Mouse (Mus musculus): ENCODE results near the gene Gucd1. TPM values are rescaled to one million over a fixed set of nuclear protein-coding genes. Genes with fewer than 3 reads are reported as not detected.
A peak's percentile ranks its signal among the peaks of the same experiment; 100 is the strongest.
"Not testable (repeated sequence)": the region's sequence is repeated elsewhere in the genome, so short reads cannot be mapped to it uniquely, and the experiment has no call there.

The Gucd1 gene
- polyA plus RNA-seq, 1 experiment from 2014 or later = 19.4 TPM

DNA sequence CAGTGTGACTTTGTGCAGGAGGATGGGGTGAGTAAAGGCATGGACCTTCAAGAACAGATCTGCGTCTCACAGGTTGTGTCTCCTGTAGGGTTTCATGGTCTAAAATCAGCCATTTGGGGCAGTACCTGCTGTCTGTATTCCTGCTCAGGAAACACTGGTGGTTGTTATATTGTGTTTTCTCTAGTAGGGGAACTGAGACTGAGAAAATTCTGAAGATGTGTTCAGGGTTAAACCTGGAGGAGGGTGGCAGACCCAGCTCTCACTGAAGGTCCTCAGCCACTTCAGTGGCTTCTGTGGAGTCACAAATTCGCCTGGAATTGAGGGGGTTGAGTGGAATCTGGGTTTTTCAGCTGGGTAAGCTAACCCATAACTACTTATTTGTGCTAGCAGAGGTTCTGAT, 12.6 kb upstream of the Gucd1 start:
- no peak overlapping the region for H3K27ac ChIP-seq (ENCODE audit: low read depth, low read length)
- no peaks in the 10 kb centered on the region for H3K27me3 ChIP-seq (ENCODE audit: control insufficient read depth, insufficient read depth, low read length)
- peaks cover 9% of the 10 kb centered on the region; the same call in 1 of the 2 replicates for H3K36me3 ChIP-seq (ENCODE audit: control insufficient read depth, insufficient read depth, low read length)
- H3K9me3 ChIP-seq (ENCODE audit: control insufficient read depth, low read length) = no peaks in the 10 kb centered on the region
- no peak overlapping the region for H3K4me3 ChIP-seq (ENCODE audit: low read depth, low read length)
- H3K4me1 ChIP-seq (ENCODE audit: control insufficient read depth, insufficient read depth, low read length) = no peaks in the 10 kb centered on the region
- WGBS = 90% methylated on average over 2 of the region's 2 CpGs
- H3K4me2 ChIP-seq (ENCODE audit: low read depth, low read length) = no peak overlapping the region
- H3K9ac ChIP-seq (replicated peaks; ENCODE audit: low read depth, low read length) = no peak overlapping the region
- ATAC-seq (ENCODE audit: low read depth) = no peak

DNA sequence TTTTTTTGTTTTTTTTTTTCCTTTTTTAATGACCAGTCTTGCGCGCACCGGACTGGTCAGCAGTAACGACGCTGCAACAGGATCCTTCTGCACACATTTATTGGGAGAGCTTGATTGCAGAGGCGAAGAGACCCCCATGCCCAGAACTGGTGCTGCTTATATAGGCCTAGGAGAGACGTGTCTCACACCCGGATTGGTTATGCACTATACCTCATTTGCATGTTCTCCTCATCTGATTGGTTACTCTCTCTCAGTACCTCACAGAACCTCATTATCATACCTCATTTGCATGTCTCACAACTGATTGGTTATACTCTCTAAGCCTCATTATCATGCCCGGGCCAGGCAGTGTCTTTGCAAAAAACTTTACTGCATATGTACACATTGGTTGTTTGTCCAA, 7.7 kb upstream of the Gucd1 start:
- peaks cover 17% of the 10 kb centered on the region for H3K36me3 ChIP-seq (ENCODE audit: control insufficient read depth, insufficient read depth, low read length)
- not testable (repeated sequence) for H3K9ac ChIP-seq (replicated peaks; ENCODE audit: low read depth, low read length); H3K27ac ChIP-seq (ENCODE audit: low read depth, low read length); H3K4me2 ChIP-seq (ENCODE audit: low read depth, low read length); H3K27me3 ChIP-seq (ENCODE audit: control insufficient read depth, insufficient read depth, low read length); ATAC-seq (ENCODE audit: low read depth); H3K9me3 ChIP-seq (ENCODE audit: control insufficient read depth, low read length); H3K4me3 ChIP-seq (ENCODE audit: low read depth, low read length); H3K4me1 ChIP-seq (ENCODE audit: control insufficient read depth, insufficient read depth, low read length)
- 93% methylated on average over 9 of the region's 9 CpGs for WGBS

GRCm38 (mm10) chr10:75521643-75522042, 3.9 kb upstream of the Gucd1 start:
- Histone ChIP-seq H3K4me1 (ENCODE audit: control insufficient read depth, insufficient read depth, low read length) (peaks cover 11% of the 10 kb centered on the region), H3K27ac (ENCODE audit: low read depth, low read length) (no peak overlapping the region), H3K27me3 (ENCODE audit: control insufficient read depth, insufficient read depth, low read length) (no peaks in the 10 kb centered on the region; the same call in 1 of the 2 replicates), H3K9me3 (ENCODE audit: control insufficient read depth, low read length) (no peaks in the 10 kb centered on the region), H3K9ac (replicated peaks; ENCODE audit: low read depth, low read length) (no peak overlapping the region), H3K36me3 (ENCODE audit: control insufficient read depth, insufficient read depth, low read length) (peaks cover 18% of the 10 kb centered on the region), H3K4me2 (ENCODE audit: low read depth, low read length) (no peak overlapping the region), H3K4me3 (ENCODE audit: low read depth, low read length) (no peak overlapping the region)
- WGBS = 93% methylated on average over 4 of the region's 4 CpGs
- ATAC-seq (ENCODE audit: low read depth) = no peak

- Histone ChIP-seq H3K9ac (replicated peaks; ENCODE audit: low read depth, low read length) (no peak overlapping the region), H3K36me3 (ENCODE audit: control insufficient read depth, insufficient read depth, low read length) (peaks cover 18% of the 10 kb centered on the region), H3K4me2 (ENCODE audit: low read depth, low read length) (no peak overlapping the region), H3K27me3 (ENCODE audit: control insufficient read depth, insufficient read depth, low read length) (no peaks in the 10 kb centered on the region; the same call in 1 of the 2 replicates), H3K9me3 (ENCODE audit: control insufficient read depth, low read length) (no peaks in the 10 kb centered on the region), H3K4me1 (ENCODE audit: control insufficient read depth, insufficient read depth, low read length) (peaks cover 17% of the 10 kb centered on the region), H3K4me3 (ENCODE audit: low read depth, low read length) (no peak overlapping the region), H3K27ac (ENCODE audit: low read depth, low read length) (no peak overlapping the region)
- 96% methylated on average over 5 of the region's 5 CpGs for WGBS
- ATAC-seq (ENCODE audit: low read depth) = no peak
Observed at GRCm38 (mm10) chr10:75520581-75520980, 2.8 kb upstream of the Gucd1 start.

DNA sequence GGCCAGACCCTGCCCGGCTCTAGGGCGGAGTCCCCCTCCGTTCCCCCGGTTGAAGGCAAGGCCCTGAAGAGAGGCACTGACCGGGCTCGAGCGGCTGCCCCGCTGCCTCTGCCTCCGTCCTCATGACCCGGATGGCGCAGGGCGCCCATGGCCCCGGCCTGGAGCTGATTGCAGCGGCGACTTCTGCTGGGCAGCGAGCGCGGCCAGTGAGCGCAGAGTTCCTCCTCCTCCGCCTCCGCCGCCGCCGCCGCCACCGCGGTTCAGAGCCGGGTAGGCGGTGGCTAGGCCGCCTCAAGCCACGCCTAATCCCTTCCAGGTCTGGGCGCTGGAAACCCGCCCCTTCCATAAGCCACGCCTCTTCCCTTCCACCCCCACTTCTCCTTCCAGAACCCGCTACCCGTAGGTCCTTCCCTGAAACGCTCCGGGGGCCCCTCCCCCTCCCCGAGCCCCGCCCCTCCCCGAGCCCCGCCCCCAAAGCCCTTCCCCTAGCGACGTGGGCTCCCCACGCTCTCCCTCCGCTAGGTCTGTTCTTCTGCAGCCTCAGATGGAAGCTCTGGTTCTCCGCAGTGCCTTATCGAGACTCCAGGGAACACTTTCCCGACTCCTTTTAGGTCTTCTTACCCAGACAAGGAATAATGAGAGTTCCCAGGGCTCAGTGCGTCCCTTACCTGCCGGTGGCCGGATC, 557 bp downstream of the Gucd1 start, which contains the start of gene Snrpd3:
Gene Snrpd3, plus strand, starts transcription at position 479 of the 685 bp plus-strand sequence.
- peak within 1 kb of the TSS; percentile 97 for H3K4me2 ChIP-seq (ENCODE audit: low read depth, low read length)
- no peaks in the 10 kb centered on the region; the same call in 1 of the 2 replicates for H3K27me3 ChIP-seq (ENCODE audit: control insufficient read depth, insufficient read depth, low read length)
- H3K27ac ChIP-seq (ENCODE audit: low read depth, low read length) = peak within 1 kb of the TSS; percentile 95
- H3K4me3 ChIP-seq (ENCODE audit: low read depth, low read length) = peak within 1 kb of the TSS; percentile 67
- H3K9ac ChIP-seq (replicated peaks; ENCODE audit: low read depth, low read length) = peak within 1 kb of the TSS; percentile 85
- peak; percentile 96 for ATAC-seq (ENCODE audit: low read depth)
- peaks cover 7% of the 10 kb centered on the region for H3K36me3 ChIP-seq (ENCODE audit: control insufficient read depth, insufficient read depth, low read length)
- no peaks in the 10 kb centered on the region for H3K9me3 ChIP-seq (ENCODE audit: control insufficient read depth, low read length)
- WGBS = under 1% methylated on average over 45 of the region's 52 CpGs
- H3K4me1 ChIP-seq (ENCODE audit: control insufficient read depth, insufficient read depth, low read length) = peaks cover 17% of the 10 kb centered on the region

GRCm38 (mm10) chr10:75516724-75517072, 1.1 kb downstream of the Gucd1 start:
- no peak for ATAC-seq (ENCODE audit: low read depth)
- Histone ChIP-seq H3K4me3 (ENCODE audit: low read depth, low read length) (peak overlapping the region; percentile 67), H3K27ac (ENCODE audit: low read depth, low read length) (peak overlapping the region; percentile 95), H3K4me1 (ENCODE audit: control insufficient read depth, insufficient read depth, low read length) (peaks cover 17% of the 10 kb centered on the region), H3K9me3 (ENCODE audit: control insufficient read depth, low read length) (no peaks in the 10 kb centered on the region), H3K27me3 (ENCODE audit: control insufficient read depth, insufficient read depth, low read length) (no peaks in the 10 kb centered on the region; the same call in 1 of the 2 replicates), H3K4me2 (ENCODE audit: low read depth, low read length) (peak overlapping the region; percentile 97), H3K9ac (replicated peaks; ENCODE audit: low read depth, low read length) (peak overlapping the region; percentile 85), H3K36me3 (ENCODE audit: control insufficient read depth, insufficient read depth, low read length) (peaks cover 7% of the 10 kb centered on the region)
- under 1% methylated on average over 12 of the region's 12 CpGs for WGBS

- H3K9ac ChIP-seq (replicated peaks; ENCODE audit: low read depth, low read length) = peak overlapping the region; percentile 85
- no peak for ATAC-seq (ENCODE audit: low read depth)
- H3K9me3 ChIP-seq (ENCODE audit: control insufficient read depth, low read length) = no peaks in the 10 kb centered on the region
- H3K4me1 ChIP-seq (ENCODE audit: control insufficient read depth, insufficient read depth, low read length) = peaks cover 17% of the 10 kb centered on the region
- WGBS = 30% methylated on average over 8 of the region's 8 CpGs
- H3K36me3 ChIP-seq (ENCODE audit: control insufficient read depth, insufficient read depth, low read length) = peaks cover 9% of the 10 kb centered on the region
- peak overlapping the region; percentile 97 for H3K4me2 ChIP-seq (ENCODE audit: low read depth, low read length)
- peak overlapping the region; percentile 67 for H3K4me3 ChIP-seq (ENCODE audit: low read depth, low read length)
- H3K27ac ChIP-seq (ENCODE audit: low read depth, low read length) = peak overlapping the region; percentile 95
- no peaks in the 10 kb centered on the region; the same call in 1 of the 2 replicates for H3K27me3 ChIP-seq (ENCODE audit: control insufficient read depth, insufficient read depth, low read length)
Observed at GRCm38 (mm10) chr10:75516038-75516723, 1.6 kb downstream of the Gucd1 start.

DNA sequence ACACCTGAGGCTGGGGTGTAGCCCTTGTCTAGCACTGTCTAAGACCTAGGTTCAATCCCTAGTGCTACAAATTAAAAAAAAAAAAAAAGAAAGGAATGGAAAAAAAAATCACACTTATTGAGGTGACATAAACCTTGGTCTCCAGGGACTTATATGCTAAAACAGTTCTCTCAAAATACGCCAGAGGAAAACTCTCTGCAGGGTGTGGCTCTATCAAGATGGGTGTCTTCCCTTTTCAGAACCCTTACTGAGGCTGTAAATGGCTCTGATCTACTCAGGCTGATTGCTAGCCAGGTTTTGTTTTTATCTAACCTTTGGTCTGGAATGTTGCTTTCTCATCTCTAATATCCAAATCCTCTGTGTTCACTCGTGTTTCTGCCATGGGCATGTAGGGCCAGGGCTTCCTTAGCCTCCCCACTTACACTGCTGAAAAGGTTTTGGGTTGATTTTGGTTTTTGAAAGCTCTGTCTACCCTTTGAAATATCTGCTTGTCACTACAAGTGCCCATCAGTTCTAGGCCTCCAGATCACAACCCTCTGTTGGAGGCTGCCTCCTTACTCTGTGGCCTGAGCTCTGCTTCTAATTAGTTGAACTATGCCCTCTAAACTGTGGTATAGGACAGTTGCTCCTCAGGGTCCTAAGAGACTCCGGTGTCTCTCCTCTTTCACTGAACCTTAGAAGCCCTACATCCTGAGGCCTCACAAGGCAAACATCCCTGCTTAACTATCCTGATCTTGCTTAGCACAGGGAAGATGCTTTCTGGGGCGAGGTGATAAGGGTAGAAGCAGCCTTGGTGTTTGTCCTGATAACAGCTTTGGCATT, 2.3 kb downstream of the Gucd1 start:
- no peaks in the 10 kb centered on the region; the same call in 1 of the 2 replicates for H3K27me3 ChIP-seq (ENCODE audit: control insufficient read depth, insufficient read depth, low read length)
- ATAC-seq (ENCODE audit: low read depth) = no peak
- H3K9me3 ChIP-seq (ENCODE audit: control insufficient read depth, low read length) = no peaks in the 10 kb centered on the region
- H3K36me3 ChIP-seq (ENCODE audit: control insufficient read depth, insufficient read depth, low read length) = peaks cover 9% of the 10 kb centered on the region
- H3K27ac ChIP-seq (ENCODE audit: low read depth, low read length) = no peak overlapping the region
- peaks cover 17% of the 10 kb centered on the region for H3K4me1 ChIP-seq (ENCODE audit: control insufficient read depth, insufficient read depth, low read length)
- no peak overlapping the region for H3K4me3 ChIP-seq (ENCODE audit: low read depth, low read length)
- peak overlapping the region; percentile 97; the same call in 1 of the 2 replicates for H3K4me2 ChIP-seq (ENCODE audit: low read depth, low read length)
- H3K9ac ChIP-seq (replicated peaks; ENCODE audit: low read depth, low read length) = no peak overlapping the region
- WGBS = 85% methylated on average over 4 of the region's 4 CpGs

All from neural tube, embryonic 14.5 days (tissue).